Comparison of ENCODE assay signal across 9 mouse cellular contexts in genomic region chr8:12916156-12916900, GRCm38 (mm10). TPM values are rescaled to one million over a fixed set of nuclear protein-coding genes. Genes with fewer than 3 reads are reported as not detected.
DNase-seq lines count a peak whose midpoint lies in the region; ATAC-seq and TF ChIP-seq lines count a peak whose summit lies in the region.
"Had no signal": no experiment of that assay in that cellular context is flagged by ENCODE, and none has a peak within 500 bp of the region (broad histone marks: within the 10 kb centered on the region; RNA-seq: fewer than 3 reads in every experiment).

No protein-coding gene starts in this region.

- peak overlapping the region; percentile 65; the same call in 1 of the 2 replicates for H3K4me2 ChIP-seq in lung, postnatal 0 days (replicated peaks; ENCODE audit: low read depth, low read length)
- H3K4me2 ChIP-seq in intestine, postnatal 0 days (replicated peaks; ENCODE audit: low read depth): peak overlapping the region; percentile 80
- peak overlapping the region; percentile 89 for H3K4me2 ChIP-seq in stomach, embryonic 15.5 days

- TF ChIP-seq POLR2A in cerebellum, adult 2 months (IDR thresholded peaks at IDR 0.05; ENCODE audit: borderline replicate concordance, insufficient read depth, low read length): peak; percentile 36; the same call in 1 of the 2 replicates

- H3K4me1 ChIP-seq in cerebellum, adult 2 months (ENCODE audit: control insufficient read depth, insufficient read depth, low read length): peaks cover 30% of the 10 kb centered on the region
- no peaks in the 10 kb centered on the region for H3K4me1 ChIP-seq in lung, postnatal 0 days (ENCODE audit: insufficient read depth, low read depth, low read length)
- H3K4me1 ChIP-seq in intestine, postnatal 0 days (replicated peaks; ENCODE audit: control insufficient read depth, insufficient read depth, low read length): peaks cover 8% of the 10 kb centered on the region; the same call in 1 of the 2 replicates
- peaks cover 10% of the 10 kb centered on the region for H3K4me1 ChIP-seq in stomach, embryonic 15.5 days

- 8% methylated on average over 16 of the region's 16 CpGs for WGBS in cerebellum, adult 2 months
- 62% methylated on average over 16 of the region's 16 CpGs for WGBS in lung, postnatal 0 days
- 64% methylated on average over 16 of the region's 16 CpGs for WGBS in intestine, postnatal 0 days
- 60% methylated on average over 16 of the region's 16 CpGs for WGBS in stomach, embryonic 15.5 days

- peak; percentile 61 to 66 for DNase-seq in cerebellum, adult 2 months
- DNase-seq in cerebellum, adult 11-12 months: no peak
- DNase-seq in lung, postnatal 0 days (ENCODE audit: low spot score): no peak
- no peak for DNase-seq in lung, adult 18-20 months
- DNase-seq in spleen, postnatal 10 days (ENCODE audit: low spot score in 2 of 2): no peak
- no peak for DNase-seq in embryo, embryonic 9.5 days (ENCODE audit: extremely low spot score)
- DNase-seq: adrenal gland, postnatal 36 days had no signal

- no peak for TF ChIP-seq EP300 in lung, postnatal 0 days (IDR thresholded peaks at IDR 0.05)

- H3K27me3 ChIP-seq in cerebellum, adult 2 months (ENCODE audit: control insufficient read depth, insufficient read depth, low read length): no peaks in the 10 kb centered on the region
- H3K27me3 ChIP-seq in lung, postnatal 0 days (replicated peaks; ENCODE audit: insufficient read depth, low read length): no peaks in the 10 kb centered on the region
- H3K27me3 ChIP-seq in intestine, postnatal 0 days (replicated peaks; ENCODE audit: control insufficient read depth, insufficient read depth, low read length): no peaks in the 10 kb centered on the region
- no peaks in the 10 kb centered on the region for H3K27me3 ChIP-seq in stomach, embryonic 15.5 days (replicated peaks)

- no peak for ATAC-seq in lung, postnatal 0 days
- ATAC-seq in intestine, postnatal 0 days: no peak
- ATAC-seq in stomach, embryonic 15.5 days (ENCODE audit: insufficient read depth, low FRiP score, low read depth): no peak

- H3K36me3 ChIP-seq in lung, postnatal 0 days (ENCODE audit: insufficient read depth, low read length): no peaks in the 10 kb centered on the region
- H3K36me3 ChIP-seq in intestine, postnatal 0 days (ENCODE audit: control insufficient read depth, insufficient read depth): no peaks in the 10 kb centered on the region
- H3K36me3 ChIP-seq in stomach, embryonic 15.5 days: no peaks in the 10 kb centered on the region

- H3K9ac ChIP-seq in lung, postnatal 0 days (replicated peaks; ENCODE audit: low read depth): no peak overlapping the region
- no peak overlapping the region for H3K9ac ChIP-seq in intestine, postnatal 0 days (ENCODE audit: low read depth, low read length)
- no peak overlapping the region for H3K9ac ChIP-seq in stomach, embryonic 15.5 days

- no peaks in the 10 kb centered on the region for H3K9me3 ChIP-seq in lung, postnatal 0 days (ENCODE audit: low read length)
- no peaks in the 10 kb centered on the region for H3K9me3 ChIP-seq in intestine, postnatal 0 days (ENCODE audit: control insufficient read depth)
- H3K9me3 ChIP-seq in stomach, embryonic 15.5 days: no peaks in the 10 kb centered on the region

- peak overlapping the region; percentile 85 for H3K4me3 ChIP-seq in cerebellum, adult 2 months (replicated peaks; ENCODE audit: insufficient read depth, low read depth, low read length)
- H3K4me3 ChIP-seq in lung, postnatal 0 days (ENCODE audit: low read depth, low read length): no peak overlapping the region
- no peak overlapping the region for H3K4me3 ChIP-seq in intestine, postnatal 0 days (ENCODE audit: low read depth, low read length)
- peak overlapping the region; percentile 57 for H3K4me3 ChIP-seq in stomach, embryonic 15.5 days (replicated peaks)

- no peak for TF ChIP-seq CTCF in cerebellum, adult 2 months (IDR thresholded peaks at IDR 0.05; ENCODE audit: borderline replicate concordance, insufficient read depth, low read depth, low read length)
- TF ChIP-seq CTCF in lung, postnatal 0 days (IDR thresholded peaks at IDR 0.05): no peak
- no peak for TF ChIP-seq CTCF in intestine, postnatal 0 days (IDR thresholded peaks at IDR 0.05; ENCODE audit: low read depth)

- peak overlapping the region; percentile 98 for H3K27ac ChIP-seq in cerebellum, adult 2 months (ENCODE audit: insufficient read depth, low read length)
- no peak overlapping the region for H3K27ac ChIP-seq in lung, postnatal 0 days (ENCODE audit: low read length)
- no peak overlapping the region for H3K27ac ChIP-seq in intestine, postnatal 0 days (ENCODE audit: low read depth, low read length)
- H3K27ac ChIP-seq in stomach, embryonic 15.5 days: no peak overlapping the region

RNA-seq across cellular contexts. Expression of gene Mcf2l, which starts 42.7 kb away (rescaled TPM):
- 150 and 158 TPM in 2 replicates for polyA plus RNA-seq in cerebellum, adult 2 months (2012; rRNA removed)
- 12.9 and 16.8 TPM in 2 replicates for polyA plus RNA-seq in lung, postnatal 0 days (2015; fragmentation: Nextera tagmentation; extraction: Ambion mirVana)
- polyA plus RNA-seq in intestine, postnatal 0 days (2015; fragmentation: Nextera tagmentation; extraction: Ambion mirVana): 5.7 and 6.7 TPM in 2 replicates
- polyA plus RNA-seq in stomach, embryonic 15.5 days (2015; fragmentation: Nextera tagmentation; extraction: Ambion mirVana): 14.3 and 18.4 TPM in 2 replicates

Comparison
In these comparisons a context has a peak if more than half of its experiments do, and no peak if none do; other contexts are left out.
1. DNase-seq: peak in cerebellum, adult 2 months (2 of 2); none in cerebellum, adult 11-12 months (single experiment), lung, postnatal 0 days (single experiment), lung, adult 18-20 months (0 of 2), spleen, postnatal 10 days (0 of 2) and embryo, embryonic 9.5 days (single experiment).
2. H3K4me3 ChIP-seq: peak in cerebellum, adult 2 months (single experiment) and stomach, embryonic 15.5 days (single experiment); none in lung, postnatal 0 days (single experiment) and intestine, postnatal 0 days (single experiment).
3. Peak in every context shown above with its lines, with median percentiles within 50 percentile points of each other: H3K4me2 ChIP-seq.